Comparison of ENCODE assay signal across 9 mouse cellular contexts in the genomic region with DNA sequence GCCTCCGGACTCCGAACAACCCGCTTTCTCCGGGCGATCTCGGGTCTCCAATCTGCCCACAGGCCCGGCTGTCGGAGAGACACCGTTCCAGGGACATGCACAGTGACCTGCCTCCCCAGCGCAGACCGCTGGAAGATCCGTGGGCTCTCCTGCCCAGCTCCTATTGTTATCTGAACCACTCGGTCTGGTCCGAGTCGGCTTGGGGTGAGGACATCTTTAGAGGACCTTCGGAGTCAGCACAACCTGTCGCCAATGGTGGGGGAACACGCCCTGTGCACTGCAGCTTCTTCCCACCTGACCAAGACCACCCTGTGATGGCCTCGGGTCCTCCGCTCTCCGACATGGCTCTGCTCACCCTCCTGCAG. TPM values are rescaled to one million over a fixed set of nuclear protein-coding genes. Genes with fewer than 3 reads are reported as not detected.
A peak's percentile ranks its signal among the peaks of the same experiment; 100 is the strongest.
DNase-seq lines count a peak whose midpoint lies in the region; ATAC-seq and TF ChIP-seq lines count a peak whose summit lies in the region.
"Had no signal": no experiment of that assay in that cellular context is flagged by ENCODE, and none has a peak within 500 bp of the region (broad histone marks: within the 10 kb centered on the region; RNA-seq: fewer than 3 reads in every experiment).

No protein-coding gene starts in this region.

- peak overlapping the region; percentile 73; the same call in 1 of the 2 replicates for H3K27ac ChIP-seq in heart, embryonic 10.5 days
- no peak overlapping the region for H3K27ac ChIP-seq in ES-Bruce4 (ENCODE audit: insufficient read depth, low read length)
- no peak overlapping the region for H3K27ac ChIP-seq in hindbrain, embryonic 11.5 days (ENCODE audit: low read depth, low read length)
- no peak overlapping the region for H3K27ac ChIP-seq in liver, postnatal 0 days (ENCODE audit: low read depth)

- peaks cover 32% of the 10 kb centered on the region for H3K27me3 ChIP-seq in heart, embryonic 10.5 days (ENCODE audit: insufficient read depth, poor library complexity, severe bottlenecking)
- H3K27me3 ChIP-seq in ES-Bruce4 (ENCODE audit: control insufficient read depth, insufficient read depth, low read length, poor library complexity, severe bottlenecking) = no peaks in the 10 kb centered on the region
- peaks cover 7% of the 10 kb centered on the region for H3K27me3 ChIP-seq in hindbrain, embryonic 11.5 days (ENCODE audit: control insufficient read depth, insufficient read depth, low read length)
- peaks cover 12% of the 10 kb centered on the region for H3K27me3 ChIP-seq in liver, postnatal 0 days (ENCODE audit: insufficient read depth, low read length)

- no peak for TF ChIP-seq CTCF in ES-Bruce4 (IDR thresholded peaks at IDR 0.05; ENCODE audit: low read depth, low read length)
- TF ChIP-seq CTCF in liver, postnatal 0 days (IDR thresholded peaks at IDR 0.05; ENCODE audit: low read depth) = no peak

- DNase-seq in heart, embryonic 10.5 days (ENCODE audit: low spot score) = no peak
- no peak for DNase-seq in heart, postnatal 10 days
- DNase-seq in hindbrain, embryonic 11.5 days (ENCODE audit: low spot score) = no peak
- DNase-seq in liver, postnatal 0 days = no peak
- DNase-seq in yolk sac, embryonic 10.5 days (ENCODE audit: low spot score) = no peak
- no peak for DNase-seq in frontal cortex, postnatal 14 days (ENCODE audit: low spot score in 2 of 2)
- DNase-seq: adrenal gland, adult 8-10 months had no signal

- H3K4me3 ChIP-seq in heart, embryonic 10.5 days = peak overlapping the region; percentile 60
- peak overlapping the region; percentile 22 for H3K4me3 ChIP-seq in ES-Bruce4 (ENCODE audit: low read depth, low read length)
- H3K4me3 ChIP-seq in hindbrain, embryonic 11.5 days (ENCODE audit: low read depth, low read length) = peak overlapping the region; percentile 39
- no peak overlapping the region for H3K4me3 ChIP-seq in liver, postnatal 0 days (ENCODE audit: low read depth, low read length)

- H3K4me2 ChIP-seq in hindbrain, embryonic 11.5 days (replicated peaks; ENCODE audit: low read depth, low read length) = peak overlapping the region; percentile 86
- H3K4me2 ChIP-seq in liver, postnatal 0 days (ENCODE audit: low read depth, low read length) = peak overlapping the region; percentile 48

- H3K36me3 ChIP-seq in heart, embryonic 10.5 days = no peaks in the 10 kb centered on the region
- H3K36me3 ChIP-seq in ES-Bruce4 (ENCODE audit: control insufficient read depth, insufficient read depth, low read length, poor library complexity, severe bottlenecking) = no peaks in the 10 kb centered on the region
- no peaks in the 10 kb centered on the region for H3K36me3 ChIP-seq in hindbrain, embryonic 11.5 days (ENCODE audit: control insufficient read depth, insufficient read depth, low read length)
- no peaks in the 10 kb centered on the region for H3K36me3 ChIP-seq in liver, postnatal 0 days (replicated peaks; ENCODE audit: insufficient read depth, low read length)

- intact Hi-C loops in heart, postnatal 10 days (cut with DNase I) = no loop called here

- peak; percentile 56 for ATAC-seq in hindbrain, embryonic 11.5 days (ENCODE audit: low FRiP score)
- ATAC-seq in liver, postnatal 0 days = no peak
- no peak for ATAC-seq in inflammation-experienced regulatory T-cells, adult 6 months

- 16% methylated on average over 21 of the region's 21 CpGs for WGBS in heart, embryonic 10.5 days
- WGBS in hindbrain, embryonic 11.5 days = 21% methylated on average over 21 of the region's 21 CpGs
- 33% methylated on average over 21 of the region's 21 CpGs for WGBS in liver, postnatal 0 days (ENCODE audit: insufficient replicate concordance)

- peaks cover 22% of the 10 kb centered on the region for H3K4me1 ChIP-seq in heart, embryonic 10.5 days
- no peaks in the 10 kb centered on the region for H3K4me1 ChIP-seq in ES-Bruce4 (ENCODE audit: control insufficient read depth, insufficient read depth, low read length)
- no peaks in the 10 kb centered on the region for H3K4me1 ChIP-seq in hindbrain, embryonic 11.5 days (replicated peaks; ENCODE audit: control insufficient read depth, insufficient read depth, low read length)
- H3K4me1 ChIP-seq in liver, postnatal 0 days (ENCODE audit: insufficient read depth) = no peaks in the 10 kb centered on the region

- no peaks in the 10 kb centered on the region for H3K9me3 ChIP-seq in heart, embryonic 10.5 days
- H3K9me3 ChIP-seq in ES-Bruce4 (replicated peaks; ENCODE audit: control insufficient read depth, insufficient read depth, low read length, poor library complexity, severe bottlenecking) = no peaks in the 10 kb centered on the region
- no peaks in the 10 kb centered on the region for H3K9me3 ChIP-seq in hindbrain, embryonic 11.5 days (ENCODE audit: control insufficient read depth, low read length)
- H3K9me3 ChIP-seq in liver, postnatal 0 days (ENCODE audit: low read length) = no peaks in the 10 kb centered on the region

- TF ChIP-seq POLR2A in ES-Bruce4 (IDR thresholded peaks at IDR 0.05; ENCODE audit: insufficient read depth, low read length) = no peak

- H3K9ac ChIP-seq in ES-Bruce4 (ENCODE audit: low read depth, poor library complexity, severe bottlenecking) = peak overlapping the region; percentile 17; the same call in 1 of the 2 replicates
- H3K9ac ChIP-seq in hindbrain, embryonic 11.5 days (ENCODE audit: low read depth, low read length) = peak overlapping the region; percentile 37; the same call in 1 of the 2 replicates
- no peak overlapping the region for H3K9ac ChIP-seq in liver, postnatal 0 days (replicated peaks)

- no peak for TF ChIP-seq EP300 in ES-Bruce4 (IDR thresholded peaks at IDR 0.05; ENCODE audit: insufficient read depth, low read depth, low read length)
- no peak for TF ChIP-seq EP300 in liver, postnatal 0 days (IDR thresholded peaks at IDR 0.05; ENCODE audit: low read depth)

RNA-seq across cellular contexts. Expression of a gene that starts 35.4 kb away (rescaled TPM):
- 0.11 and 0.12 TPM in 2 replicates for polyA plus RNA-seq in heart, embryonic 10.5 days (2016; fragmentation: Nextera tagmentation; extraction: Ambion mirVana)
- total RNA-seq in heart, postnatal 10 days (2021) = under 1 TPM; 0.17 to 0.25 TPM
- not detected in 2 replicates for polyA plus RNA-seq in ES-Bruce4 (2011; ENCODE audit: insufficient read depth, insufficient read length, low read depth, missing spikeins)
- polyA plus RNA-seq in hindbrain, embryonic 11.5 days (2014; fragmentation: Nextera tagmentation; extraction: Ambion mirVana) = 0.05 and 0.06 TPM in 2 replicates
- 0.70 and 0.82 TPM in 2 replicates for polyA plus RNA-seq in liver, postnatal 0 days (2015; fragmentation: Nextera tagmentation; extraction: Ambion mirVana)
- polyA plus RNA-seq in inflammation-experienced regulatory T-cells, adult 6 months (2017; shearing (Covaris generic)) = 10 to 100 TPM; 36.9 to 59.8 (median 48.1) TPM

Comparison
In these comparisons a context has a peak if more than half of its experiments do, and no peak if none do; other contexts are left out.
1. RNA of a gene that starts 35.4 kb away (polyA plus RNA-seq): 36.9 to 59.8 TPM in inflammation-experienced regulatory T-cells, adult 6 months; 0.70 to 0.82 TPM in liver, postnatal 0 days, 0.11 to 0.12 TPM in heart, embryonic 10.5 days, 0.05 to 0.06 TPM in hindbrain, embryonic 11.5 days and not detected in ES-Bruce4; every median in the first group is over 10 times any median in the second.